Mouse (Mus musculus) left cerebral cortex, postnatal 4 days (tissue): ENCODE measurements at regions not wholly inside any gene's neighbourhood (a gene's known extent, or its start where the extent isn't known, plus 50 kb on each side); places are given as distances from the start of the nearest gene placed in this dataset.

Experiments
- DNase-seq: peaks from one replicate; pipeline ENCODE4 v3.0.0-alpha.2; 2022
- intact Hi-C: fragments of 180-260 bp; cut with DNase I; formaldehyde crosslinking; loops from one replicate; pipeline ENCODE4 v1.15.1; 2025

DNA sequence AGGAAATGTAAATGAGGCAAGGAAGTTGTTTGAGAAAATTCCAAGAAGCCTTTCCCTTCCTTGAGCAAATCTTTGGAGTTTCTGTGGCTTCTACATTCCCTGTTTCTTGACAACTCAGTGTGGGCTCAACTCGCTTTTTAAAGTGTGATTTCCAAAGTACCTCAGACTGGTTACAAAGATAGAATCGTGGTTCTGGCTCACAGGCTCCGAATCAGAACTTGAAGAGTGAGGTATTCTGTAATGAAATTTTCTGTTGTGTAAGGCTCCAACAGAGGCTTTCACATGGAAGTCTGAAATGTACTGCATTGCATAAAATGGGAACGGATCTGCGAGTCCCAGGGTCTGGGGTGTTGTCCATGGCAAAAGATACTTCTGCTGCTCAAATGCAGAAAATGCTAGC lies 170.2 kb upstream of the Rnf219 start:
- no peak for DNase-seq
- intact Hi-C loops = no loop called here

DNA sequence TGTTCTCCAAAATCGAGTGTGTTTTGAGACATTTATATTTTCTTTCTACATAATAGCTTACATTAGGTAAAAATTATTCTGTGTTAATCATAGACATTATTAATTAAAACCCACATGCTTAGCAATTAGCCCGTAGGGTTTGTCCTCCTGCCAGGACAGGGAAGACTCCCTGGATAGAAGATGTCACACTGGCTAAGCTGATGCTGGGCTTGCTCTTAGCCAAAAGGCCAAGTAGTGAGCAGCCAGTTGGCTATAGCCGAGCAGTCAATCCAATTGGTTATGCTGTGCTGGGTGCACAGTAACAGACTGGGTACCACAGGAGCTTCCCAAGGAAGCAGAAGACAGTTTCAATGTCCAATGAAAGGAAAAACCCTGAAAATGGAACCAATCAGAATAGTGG lies 166.0 kb upstream of the Rnf219 start:
- intact Hi-C loops = no loop called here
- peak; percentile 50 for DNase-seq

DNA sequence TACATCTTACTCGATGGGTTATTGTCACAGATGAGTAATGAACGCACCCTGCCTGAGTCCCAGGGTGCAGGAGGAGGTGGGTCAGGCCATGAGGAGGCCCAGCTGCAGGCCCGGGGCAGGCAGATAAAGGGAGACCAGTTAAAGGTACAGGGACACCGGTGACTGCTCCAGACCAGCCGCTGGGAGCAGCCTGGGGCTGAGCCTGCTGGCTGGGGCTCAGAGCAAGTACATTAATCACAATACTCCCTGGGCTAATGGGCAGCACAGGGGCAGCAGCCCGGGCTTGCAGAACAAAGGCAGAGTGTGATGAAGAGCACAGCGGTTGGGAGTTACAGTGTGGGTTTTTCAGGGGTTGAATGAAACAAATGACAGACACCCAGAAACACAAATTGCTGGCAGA lies 154.4 kb upstream of the Rnf219 start:
- intact Hi-C loops = no loop called here
- DNase-seq = peak; percentile 8

DNA sequence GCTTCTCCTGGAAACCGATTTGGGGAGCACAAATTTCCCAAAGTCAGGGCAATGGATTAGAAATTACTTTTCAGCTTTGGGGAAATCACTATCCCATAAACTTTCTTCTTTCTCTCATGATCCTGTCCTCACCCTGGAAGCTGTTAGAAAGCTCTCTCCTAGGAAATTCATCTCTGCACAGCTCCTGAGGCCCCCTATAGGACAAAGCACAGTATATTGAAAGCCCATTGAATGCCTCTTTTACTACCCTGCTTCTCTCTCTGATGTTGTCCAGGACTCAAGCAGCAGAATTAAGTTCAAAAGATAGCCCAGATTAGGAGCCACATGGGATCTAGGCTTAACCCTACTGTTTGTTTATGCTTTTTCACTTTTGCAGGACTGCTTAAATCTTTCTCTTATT lies 139.3 kb upstream of the Rnf219 start:
- intact Hi-C loops = no loop called here
- no peak for DNase-seq

DNA sequence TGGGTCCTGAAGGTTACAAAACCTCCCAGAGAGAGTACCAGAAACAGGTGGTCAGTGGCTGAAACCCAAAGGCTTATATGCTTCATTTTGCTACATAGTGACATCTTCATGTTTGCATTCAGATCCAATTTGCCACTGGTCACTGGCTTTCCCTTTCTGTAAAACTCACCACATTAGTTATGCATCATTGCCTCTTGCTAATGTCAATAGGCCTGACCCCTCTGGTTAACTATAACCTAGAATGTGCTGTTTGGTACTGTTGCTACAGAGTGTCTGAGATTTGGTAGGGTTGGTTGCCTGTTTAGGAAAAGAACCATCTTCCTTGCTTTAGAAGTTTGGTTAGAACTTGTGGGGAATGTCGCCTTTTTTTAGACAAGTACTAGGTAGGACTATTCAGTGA lies 136.3 kb upstream of the Rnf219 start:
- intact Hi-C loops = no loop called here
- no peak for DNase-seq

DNA sequence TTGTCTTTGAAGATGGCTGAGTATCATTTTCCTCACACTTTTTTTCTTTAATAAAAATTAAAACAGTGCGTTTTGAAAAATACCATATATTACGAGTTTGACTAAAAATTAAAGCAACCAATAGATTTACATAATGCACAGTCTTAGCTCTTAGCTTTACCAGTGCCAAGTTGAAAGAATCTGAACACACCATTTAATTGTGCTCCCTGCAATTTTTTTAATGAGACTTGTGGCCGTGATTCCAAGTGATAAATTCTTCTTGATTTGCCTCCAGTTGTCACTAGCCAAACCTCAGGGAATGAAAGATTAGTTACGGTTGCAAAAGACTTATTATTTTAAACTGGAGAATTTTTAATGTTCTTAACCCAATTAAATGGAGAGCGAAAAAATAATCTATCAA lies 127.5 kb upstream of the Rnf219 start:
- DNase-seq = no peak
- intact Hi-C loops = no loop called here

DNA sequence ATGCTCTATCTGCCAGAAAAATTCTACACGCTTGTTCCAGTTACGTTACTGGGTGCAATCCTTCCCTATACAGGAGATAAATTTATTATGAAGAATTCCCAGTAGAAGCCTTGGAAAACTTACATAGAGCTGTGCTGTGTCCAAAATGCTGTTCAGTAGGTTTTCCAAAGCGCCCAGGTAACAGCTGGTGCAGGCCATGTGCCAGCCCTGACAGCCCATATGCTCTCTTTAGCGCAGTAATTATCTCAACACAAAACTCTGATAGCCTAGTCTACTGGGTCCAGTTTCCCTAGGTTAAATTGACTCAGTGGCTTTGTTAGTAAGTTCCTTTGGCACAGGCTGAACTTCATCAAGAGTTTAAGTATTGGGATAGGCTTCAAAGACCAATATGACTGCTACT lies 122.2 kb upstream of the Rnf219 start:
- intact Hi-C loops = no loop called here
- peak; percentile 68 for DNase-seq

DNA sequence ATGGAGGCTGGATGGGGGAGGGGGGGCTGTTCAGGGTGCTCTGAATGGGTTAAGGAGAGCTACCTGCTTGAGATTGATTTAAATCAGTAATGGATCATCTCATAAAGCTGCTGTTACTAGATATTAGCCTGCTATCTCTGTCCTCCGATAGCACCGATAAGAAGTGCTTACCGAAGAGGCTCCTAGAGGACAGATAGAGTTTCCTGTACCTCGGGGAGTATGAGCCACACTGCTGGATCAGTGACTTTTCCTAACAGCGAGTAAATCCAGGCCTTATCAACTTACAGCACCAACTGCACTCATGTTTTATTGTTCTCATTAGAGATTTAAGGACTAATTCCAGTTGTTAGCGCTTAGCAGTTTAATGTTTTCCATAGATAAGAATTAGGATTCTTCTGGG lies 120.3 kb upstream of the Rnf219 start:
- no peak for DNase-seq
- intact Hi-C loops = no loop called here

DNA sequence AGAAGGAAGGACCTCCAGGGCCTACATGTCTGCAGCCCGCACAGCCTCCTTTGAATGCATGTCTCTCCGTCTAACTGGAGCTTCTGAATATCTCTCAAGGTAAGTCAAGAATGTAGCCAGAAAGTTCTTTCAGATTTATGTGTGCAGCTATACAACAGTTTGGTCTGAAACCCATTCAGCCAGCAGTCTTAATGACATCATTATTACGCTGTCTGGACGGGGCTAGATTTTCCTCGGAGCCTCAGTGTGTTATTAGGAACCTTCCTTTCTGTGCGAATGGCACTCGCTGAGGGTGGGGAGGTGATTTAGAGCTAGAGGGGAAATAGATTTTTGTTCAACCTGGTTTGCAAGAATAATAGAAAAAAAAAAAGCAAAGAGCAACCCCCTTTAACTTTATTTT lies 116.9 kb upstream of the Rnf219 start:
- intact Hi-C loops = no loop called here
- no peak for DNase-seq

DNA sequence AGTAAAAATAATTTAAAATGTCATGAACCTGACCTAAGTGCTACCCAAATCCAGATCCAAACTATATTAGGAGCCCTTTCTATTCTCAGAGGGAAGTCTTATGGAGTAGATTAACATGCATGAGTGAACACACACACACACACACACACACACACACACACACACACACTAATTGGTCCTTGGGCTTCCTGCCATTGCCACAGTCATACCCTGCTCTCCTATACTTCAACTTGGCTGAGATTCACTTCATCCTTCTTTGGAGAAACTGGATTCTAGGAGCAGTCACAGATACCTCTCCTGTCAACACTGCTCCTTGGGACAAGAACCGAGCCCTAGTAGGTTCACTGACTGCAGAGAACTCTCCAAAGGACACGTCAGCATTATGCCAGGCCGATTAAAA lies 89.0 kb upstream of the Rnf219 start:
- peak; percentile 6 for DNase-seq
- intact Hi-C loops = no loop called here

DNA sequence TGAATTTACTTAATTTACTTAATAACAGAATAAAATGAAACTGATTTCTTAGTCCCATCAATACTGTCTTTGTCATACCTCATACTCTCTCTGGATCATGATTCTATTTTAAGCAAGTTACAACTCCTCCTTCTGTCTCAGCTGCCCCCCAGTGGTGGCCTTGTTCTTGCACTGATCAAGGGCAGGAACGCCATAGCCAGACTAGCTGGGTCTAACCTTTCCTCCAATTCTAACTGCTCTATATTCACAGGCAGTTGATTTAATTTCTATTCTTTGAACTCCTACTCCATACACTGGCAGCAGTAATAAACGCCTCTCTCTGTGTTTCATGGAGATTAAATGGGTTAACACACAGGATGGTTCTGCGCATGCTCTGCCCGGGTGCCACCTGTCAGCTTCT lies 87.9 kb upstream of the Rnf219 start:
- DNase-seq = peak; percentile 30
- intact Hi-C loops = no loop called here

DNA sequence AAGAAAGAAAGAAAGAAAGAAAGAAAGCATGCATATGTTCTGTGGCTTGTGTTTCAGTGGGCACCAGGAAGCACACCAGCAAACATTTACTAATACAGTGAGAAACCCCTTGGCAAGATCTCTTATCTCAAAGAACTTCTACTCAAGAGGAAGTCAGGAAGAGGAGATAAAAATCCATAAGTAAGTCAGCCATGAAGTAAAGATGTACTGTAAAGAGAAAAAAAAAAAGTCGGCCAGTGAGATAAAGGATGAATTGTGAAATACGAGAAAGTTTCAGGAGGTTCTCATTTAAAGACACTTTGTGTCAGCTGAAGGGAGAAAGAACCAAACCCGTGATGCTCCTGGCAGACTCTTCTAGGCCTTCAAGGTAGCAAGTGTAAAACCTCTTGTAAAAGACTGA lies 72.4 kb upstream of the Rnf219 start:
- intact Hi-C loops = no loop called here
- no peak for DNase-seq
